Mouse (Mus musculus): Measurements from ENCODE around the gene Itpr3.

GRCm38 (mm10) chr17:27063717-27064116 is 6.6 kb downstream of the Itpr3 start:
- TF ChIP-seq CTCF (IDR thresholded peaks at IDR 0.05) = no peak
- TF ChIP-seq EP300 (IDR thresholded peaks at IDR 0.05) = no peak
